Mouse (Mus musculus): ENCODE results near the gene Ush1g. TPM values are rescaled to one million over a fixed set of nuclear protein-coding genes. Genes with fewer than 3 reads are reported as not detected.

Gene Ush1g
- polyA plus RNA-seq, 1 experiment from 2014 or later: 0.11 TPM

GRCm38 (mm10) chr11:115271052-115271451, 50.8 kb downstream of the Ush1g start:
- peaks cover 2% of the 10 kb centered on the region; the same call in 1 of the 2 replicates for H3K36me3 ChIP-seq (ENCODE audit: control insufficient read depth, insufficient read depth, low read length)
- 84% methylated on average over 9 of the region's 9 CpGs for WGBS
- H3K9me3 ChIP-seq (ENCODE audit: control insufficient read depth, low read length): no peaks in the 10 kb centered on the region
- H3K4me3 ChIP-seq (ENCODE audit: low read length): no peak overlapping the region
- H3K27me3 ChIP-seq (replicated peaks; ENCODE audit: control insufficient read depth, insufficient read depth, low read length): peaks cover 22% of the 10 kb centered on the region
- no peak overlapping the region; the same call in 1 of the 2 replicates for H3K9ac ChIP-seq (ENCODE audit: low read depth, low read length)
- no peak for ATAC-seq
- peaks cover 21% of the 10 kb centered on the region for H3K4me1 ChIP-seq (ENCODE audit: control insufficient read depth, insufficient read depth, low read length)
- H3K4me2 ChIP-seq (ENCODE audit: low read depth, low read length): no peak overlapping the region
- no peak overlapping the region for H3K27ac ChIP-seq (ENCODE audit: low read length)

- 33% methylated on average over 19 of the region's 19 CpGs for WGBS
- peaks cover 30% of the 10 kb centered on the region for H3K27me3 ChIP-seq (replicated peaks; ENCODE audit: control insufficient read depth, insufficient read depth, low read length)
- no peak for ATAC-seq
These were observed 51.5 kb downstream of the Ush1g start for GRCm38 (mm10) chr11:115270148-115270861.

DNA sequence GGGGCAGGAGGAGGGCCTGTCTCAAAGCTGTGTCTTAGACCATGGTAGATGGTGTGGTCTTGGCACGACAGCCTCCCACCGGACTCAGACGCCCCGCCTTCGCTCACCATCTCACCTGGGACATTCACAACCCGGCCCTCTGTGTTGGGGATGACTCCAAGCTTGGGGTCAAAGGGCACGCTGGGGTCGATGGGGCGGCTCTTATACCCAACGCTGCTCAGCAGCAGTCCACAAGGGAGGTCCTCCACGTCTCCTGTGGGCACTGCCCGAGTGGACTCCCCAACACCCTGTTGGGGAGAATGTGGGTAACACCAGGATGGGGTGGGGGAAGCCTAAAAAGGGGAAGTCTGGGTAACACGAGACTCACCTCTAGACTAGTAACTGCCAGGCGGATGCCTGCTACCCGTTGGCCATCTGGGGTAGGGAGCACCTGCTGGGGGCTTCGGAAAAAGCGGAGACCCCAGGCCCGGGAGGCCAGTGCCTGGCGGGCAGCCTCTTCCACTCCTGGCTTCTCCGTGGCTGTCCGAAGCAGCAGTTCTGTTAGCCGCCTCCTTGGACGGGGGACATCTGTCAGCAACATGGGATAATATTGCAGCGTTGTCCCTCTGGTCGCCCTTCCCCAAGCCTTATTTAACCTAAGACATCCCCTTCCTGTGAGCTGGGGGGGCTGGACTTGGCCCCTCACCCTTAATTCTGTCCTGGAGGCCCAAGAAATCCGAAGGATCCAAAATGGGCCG, 52.3 kb downstream of the Ush1g start:
- H3K27me3 ChIP-seq (replicated peaks; ENCODE audit: control insufficient read depth, insufficient read depth, low read length): peaks cover 38% of the 10 kb centered on the region
- H3K4me2 ChIP-seq (ENCODE audit: low read depth, low read length): no peak overlapping the region
- H3K9me3 ChIP-seq (ENCODE audit: control insufficient read depth, low read length): no peaks in the 10 kb centered on the region
- no peak for ATAC-seq
- no peak overlapping the region for H3K4me3 ChIP-seq (ENCODE audit: low read length)
- 90% methylated on average over 27 of the region's 27 CpGs for WGBS
- peaks cover 2% of the 10 kb centered on the region; the same call in 1 of the 2 replicates for H3K36me3 ChIP-seq (ENCODE audit: control insufficient read depth, insufficient read depth, low read length)
- H3K9ac ChIP-seq (ENCODE audit: low read depth, low read length): no peak overlapping the region
- peaks cover 12% of the 10 kb centered on the region for H3K4me1 ChIP-seq (ENCODE audit: control insufficient read depth, insufficient read depth, low read length)
- H3K27ac ChIP-seq (ENCODE audit: low read length): no peak overlapping the region

More at GRCm38 (mm10) chr11:115270148-115270861, 51.5 kb downstream of the Ush1g start:
- H3K4me3 ChIP-seq (ENCODE audit: low read length): no peak overlapping the region
- H3K4me2 ChIP-seq (ENCODE audit: low read depth, low read length): no peak overlapping the region
- no peak overlapping the region for H3K27ac ChIP-seq (ENCODE audit: low read length)
- peaks cover 14% of the 10 kb centered on the region for H3K4me1 ChIP-seq (ENCODE audit: control insufficient read depth, insufficient read depth, low read length)
- no peak overlapping the region for H3K9ac ChIP-seq (ENCODE audit: low read depth, low read length)
- peaks cover 2% of the 10 kb centered on the region; the same call in 1 of the 2 replicates for H3K36me3 ChIP-seq (ENCODE audit: control insufficient read depth, insufficient read depth, low read length)
- H3K9me3 ChIP-seq (ENCODE audit: control insufficient read depth, low read length): no peaks in the 10 kb centered on the region

- H3K9ac ChIP-seq (ENCODE audit: low read depth, low read length): no peak overlapping the region
- no peak overlapping the region for H3K4me3 ChIP-seq (ENCODE audit: low read length)
- H3K4me1 ChIP-seq (ENCODE audit: control insufficient read depth, insufficient read depth, low read length): peaks cover 12% of the 10 kb centered on the region
- H3K27ac ChIP-seq (ENCODE audit: low read length): no peak overlapping the region
- 79% methylated on average over 11 of the region's 11 CpGs for WGBS
- H3K36me3 ChIP-seq (ENCODE audit: control insufficient read depth, insufficient read depth, low read length): peaks cover 2% of the 10 kb centered on the region; the same call in 1 of the 2 replicates
- H3K27me3 ChIP-seq (replicated peaks; ENCODE audit: control insufficient read depth, insufficient read depth, low read length): peaks cover 48% of the 10 kb centered on the region
- no peaks in the 10 kb centered on the region for H3K9me3 ChIP-seq (ENCODE audit: control insufficient read depth, low read length)
- no peak for ATAC-seq
- H3K4me2 ChIP-seq (ENCODE audit: low read depth, low read length): no peak overlapping the region
These were observed 53.9 kb downstream of the Ush1g start for GRCm38 (mm10) chr11:115267958-115268357.

- ATAC-seq: no peak
- H3K4me2 ChIP-seq (ENCODE audit: low read depth, low read length): peak within 1 kb of the TSS; percentile 51
- H3K4me3 ChIP-seq (ENCODE audit: low read length): peak within 1 kb of the TSS; percentile 37
- WGBS: 14% methylated on average over 26 of the region's 50 CpGs
- H3K4me1 ChIP-seq (ENCODE audit: control insufficient read depth, insufficient read depth, low read length): peaks cover 12% of the 10 kb centered on the region
- peaks cover 54% of the 10 kb centered on the region for H3K27me3 ChIP-seq (replicated peaks; ENCODE audit: control insufficient read depth, insufficient read depth, low read length)
- H3K36me3 ChIP-seq (ENCODE audit: control insufficient read depth, insufficient read depth, low read length): peaks cover 2% of the 10 kb centered on the region; the same call in 1 of the 2 replicates
- no peak within 1 kb of the TSS for H3K27ac ChIP-seq (ENCODE audit: low read length)
- H3K9me3 ChIP-seq (ENCODE audit: control insufficient read depth, low read length): no peaks in the 10 kb centered on the region
- H3K9ac ChIP-seq (ENCODE audit: low read depth, low read length): peak within 1 kb of the TSS; percentile 31; the same call in 1 of the 2 replicates
These were observed 54.6 kb downstream of the Ush1g start, which contains the start of gene Grin2c for GRCm38 (mm10) chr11:115267061-115267883. TSS of gene Grin2c (minus strand) at chr11:115267243.

DNA sequence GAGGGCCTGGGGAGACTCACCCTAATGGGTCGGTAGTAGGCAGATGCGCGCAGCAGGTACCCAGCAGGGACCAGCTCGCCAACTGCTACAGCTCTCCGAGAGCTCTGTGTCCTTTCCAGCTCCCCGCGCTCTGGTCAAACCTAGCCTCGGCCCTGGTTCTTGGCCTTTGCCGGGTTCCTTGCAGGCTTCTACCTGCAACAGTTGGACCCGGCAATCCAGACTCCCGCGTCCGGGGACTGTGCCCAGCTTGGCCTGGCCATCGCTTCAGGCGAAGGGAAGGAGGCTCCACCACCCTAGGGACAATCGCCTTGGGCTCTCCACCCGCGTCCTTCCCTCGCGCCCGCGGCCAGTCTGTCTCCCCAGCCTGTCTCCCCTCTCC, 55.5 kb downstream of the Ush1g start:
- no peak overlapping the region for H3K9ac ChIP-seq (ENCODE audit: low read depth, low read length)
- peak overlapping the region; percentile 51 for H3K4me2 ChIP-seq (ENCODE audit: low read depth, low read length)
- peaks cover 2% of the 10 kb centered on the region; the same call in 1 of the 2 replicates for H3K36me3 ChIP-seq (ENCODE audit: control insufficient read depth, insufficient read depth, low read length)
- no peaks in the 10 kb centered on the region for H3K9me3 ChIP-seq (ENCODE audit: control insufficient read depth, low read length)
- H3K27me3 ChIP-seq (replicated peaks; ENCODE audit: control insufficient read depth, insufficient read depth, low read length): peaks cover 61% of the 10 kb centered on the region
- H3K4me1 ChIP-seq (ENCODE audit: control insufficient read depth, insufficient read depth, low read length): peaks cover 12% of the 10 kb centered on the region
- no peak overlapping the region for H3K27ac ChIP-seq (ENCODE audit: low read length)
- 3% methylated on average over 22 of the region's 22 CpGs for WGBS
- H3K4me3 ChIP-seq (ENCODE audit: low read length): peak overlapping the region; percentile 37
- no peak for ATAC-seq

- H3K9ac ChIP-seq (ENCODE audit: low read depth, low read length): no peak overlapping the region
- peaks cover 12% of the 10 kb centered on the region for H3K4me1 ChIP-seq (ENCODE audit: control insufficient read depth, insufficient read depth, low read length)
- no peak overlapping the region for H3K4me2 ChIP-seq (ENCODE audit: low read depth, low read length)
- H3K36me3 ChIP-seq (ENCODE audit: control insufficient read depth, insufficient read depth, low read length): peaks cover 2% of the 10 kb centered on the region; the same call in 1 of the 2 replicates
- peaks cover 64% of the 10 kb centered on the region for H3K27me3 ChIP-seq (replicated peaks; ENCODE audit: control insufficient read depth, insufficient read depth, low read length)
- no peak overlapping the region for H3K4me3 ChIP-seq (ENCODE audit: low read length)
- no peak overlapping the region for H3K27ac ChIP-seq (ENCODE audit: low read length)
- no peak for ATAC-seq
- no peaks in the 10 kb centered on the region for H3K9me3 ChIP-seq (ENCODE audit: control insufficient read depth, low read length)
- 5% methylated on average over 20 of the region's 20 CpGs for WGBS
These were observed 56.0 kb downstream of the Ush1g start for GRCm38 (mm10) chr11:115265771-115266399.
